Mouse (Mus musculus): ENCODE results near the gene Slc25a29.
"Not testable (repeated sequence)": the region's sequence is repeated elsewhere in the genome, so short reads cannot be mapped to it uniquely, and the experiment has no call there.

Gene Slc25a29

GRCm38 (mm10) chr12:108835840-108836409, at the start of gene Slc25a29, which contains the start of gene Slc25a47:
Slc25a29 (minus strand) TSS chr12:108835883.
Slc25a47 (plus strand) TSS chr12:108836046.
- peak; percentile 95 for DNase-seq

GRCm38 (mm10) chr12:108882776-108883175, 47.1 kb upstream of the Slc25a29 start:
- DNase-seq, result no peak

- DNase-seq, result no peak
These were observed 45.5 kb upstream of the Slc25a29 start for GRCm38 (mm10) chr12:108881192-108881591.

- no peak for DNase-seq
These were observed 44.9 kb upstream of the Slc25a29 start for GRCm38 (mm10) chr12:108880606-108881005.

- DNase-seq, result no peak
These were observed 43.5 kb upstream of the Slc25a29 start for GRCm38 (mm10) chr12:108879138-108879537.

- no peak for DNase-seq
These were observed 37.4 kb upstream of the Slc25a29 start for GRCm38 (mm10) chr12:108873122-108873521.

GRCm38 (mm10) chr12:108869575-108869974, 33.9 kb upstream of the Slc25a29 start:
- DNase-seq, result no peak

GRCm38 (mm10) chr12:108865007-108865494, 29.4 kb upstream of the Slc25a29 start:
- DNase-seq, result no peak

- no peak for DNase-seq
These were observed 22.8 kb upstream of the Slc25a29 start for GRCm38 (mm10) chr12:108858486-108858885.

GRCm38 (mm10) chr12:108857589-108858184, 22.0 kb upstream of the Slc25a29 start:
- no peak for DNase-seq

- no peak for DNase-seq
These were observed 21.4 kb upstream of the Slc25a29 start for GRCm38 (mm10) chr12:108857109-108857508.

- DNase-seq, result no peak
These were observed 20.5 kb upstream of the Slc25a29 start for GRCm38 (mm10) chr12:108856186-108856585.

GRCm38 (mm10) chr12:108855081-108855480, 19.4 kb upstream of the Slc25a29 start:
- DNase-seq, result peak; percentile 25

GRCm38 (mm10) chr12:108852822-108853221, 17.1 kb upstream of the Slc25a29 start:
- DNase-seq, result no peak

- no peak for DNase-seq
These were observed 15.2 kb upstream of the Slc25a29 start for GRCm38 (mm10) chr12:108850886-108851285.

GRCm38 (mm10) chr12:108850129-108850528, 14.4 kb upstream of the Slc25a29 start:
- DNase-seq, result peak; percentile 48

- DNase-seq, result no peak
These were observed 13.9 kb upstream of the Slc25a29 start for GRCm38 (mm10) chr12:108849488-108850022.

GRCm38 (mm10) chr12:108848033-108848432, 12.3 kb upstream of the Slc25a29 start:
- not testable (repeated sequence) for DNase-seq

- DNase-seq, result no peak
These were observed 7.0 kb upstream of the Slc25a29 start for GRCm38 (mm10) chr12:108842663-108843062.

GRCm38 (mm10) chr12:108841181-108841580, 5.5 kb upstream of the Slc25a29 start:
- DNase-seq, result no peak

- DNase-seq, result no peak
These were observed 1.0 kb upstream of the Slc25a29 start for GRCm38 (mm10) chr12:108836722-108837121.

- DNase-seq, result no peak
These were observed 359 bp downstream of the Slc25a29 start for GRCm38 (mm10) chr12:108835208-108835839.

- no peak for DNase-seq
These were observed 897 bp downstream of the Slc25a29 start for GRCm38 (mm10) chr12:108834786-108835185.

- DNase-seq, result no peak
These were observed 1.3 kb downstream of the Slc25a29 start for GRCm38 (mm10) chr12:108834337-108834736.
